Mouse (Mus musculus): Measurements from ENCODE around the gene Mthfd2l. TPM values are rescaled to one million over a fixed set of nuclear protein-coding genes. Genes with fewer than 3 reads are reported as not detected.

Mthfd2l gene
- 10 to 100 TPM; 16.8 to 18.0 TPM for total RNA-seq (2021)
- long read RNA-seq, experiment 1, full-length matches to known transcripts: 11 of 23 reads
- long read RNA-seq, experiment 1, partial matches to known transcripts: 0 of 23 reads
- long read RNA-seq, experiment 1, other reads (novel, unspliced or antisense): 12 of 23 reads
- long read RNA-seq, experiment 2, full-length matches to known transcripts: 26 of 34 reads
- long read RNA-seq, experiment 2, partial matches to known transcripts: 0 of 34 reads
- long read RNA-seq, experiment 2, other reads (novel, unspliced or antisense): 8 of 34 reads

DNA sequence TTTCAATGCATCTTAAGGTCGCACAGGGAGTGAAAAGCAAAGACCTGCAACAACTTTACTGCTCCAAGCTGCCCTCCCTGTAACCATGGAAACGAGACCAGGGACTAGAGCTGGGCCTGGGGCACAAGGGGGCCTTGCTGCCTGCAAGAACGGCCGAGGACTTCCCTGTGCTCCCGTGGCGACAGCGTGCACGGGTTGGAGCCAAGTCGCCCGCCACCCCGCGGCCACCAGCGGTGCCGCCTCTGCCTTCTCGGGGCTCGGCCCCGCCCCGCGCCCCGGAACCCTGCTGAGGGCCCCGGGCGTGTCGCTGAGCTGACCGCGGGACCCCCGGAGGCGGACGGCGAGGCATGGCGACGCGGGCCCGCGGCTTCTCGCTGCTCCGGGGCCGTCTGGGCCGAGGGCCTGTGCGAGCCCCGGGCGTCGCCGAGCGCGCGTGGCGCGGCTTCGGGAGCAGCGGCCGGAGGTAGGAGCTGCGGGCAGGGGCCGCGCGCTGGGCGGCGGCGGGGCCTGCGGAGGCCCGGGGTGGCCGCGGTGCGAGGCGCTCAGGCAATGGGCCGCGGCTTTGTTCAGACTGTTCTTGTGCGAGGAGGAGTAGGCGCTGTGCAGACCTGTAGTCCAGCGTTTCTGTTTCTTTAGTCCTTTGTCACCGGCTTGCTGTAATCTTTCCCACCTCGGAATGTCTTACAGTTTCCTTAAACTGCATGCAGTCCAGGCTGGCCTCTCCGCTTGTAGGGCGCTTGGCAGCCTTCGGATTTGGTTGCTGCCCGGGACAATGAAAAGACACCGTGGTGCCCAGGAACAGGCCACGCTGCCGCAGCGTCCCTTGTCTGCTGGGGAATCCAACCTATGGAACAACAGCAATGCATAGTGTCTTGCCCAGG, at the start of gene Mthfd2l:
Gene Mthfd2l, plus strand, starts transcription at position 147 of the 881 bp plus-strand sequence.
- peak; percentile 75 to 84 for DNase-seq (ENCODE audit: low spot score in 2 of 2)

GRCm38 (mm10) chr5:90881682-90882081, 49.2 kb upstream of the Mthfd2l start:
- no peak for DNase-seq (ENCODE audit: low spot score in 2 of 2)

DNA sequence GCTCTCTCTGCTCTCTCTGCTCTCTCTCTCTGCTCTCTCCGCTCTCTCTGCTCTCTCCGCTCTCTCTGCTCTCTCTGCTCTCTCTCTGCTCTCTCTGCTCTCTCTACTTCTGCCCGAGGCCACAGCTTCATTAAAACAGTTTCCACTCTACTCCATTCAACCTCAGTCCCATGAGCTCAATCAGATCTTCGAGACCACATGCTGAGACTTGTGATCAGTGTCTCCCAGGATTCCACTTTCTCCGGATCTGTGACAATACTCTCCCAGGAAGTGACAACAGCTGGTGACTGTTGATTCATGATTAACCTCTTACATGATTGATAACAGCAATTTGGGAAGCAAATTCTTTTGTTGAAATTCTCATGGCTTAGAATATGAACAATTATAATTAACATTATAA, 48.8 kb upstream of the Mthfd2l start:
- no peak for DNase-seq (ENCODE audit: low spot score in 2 of 2)

DNA sequence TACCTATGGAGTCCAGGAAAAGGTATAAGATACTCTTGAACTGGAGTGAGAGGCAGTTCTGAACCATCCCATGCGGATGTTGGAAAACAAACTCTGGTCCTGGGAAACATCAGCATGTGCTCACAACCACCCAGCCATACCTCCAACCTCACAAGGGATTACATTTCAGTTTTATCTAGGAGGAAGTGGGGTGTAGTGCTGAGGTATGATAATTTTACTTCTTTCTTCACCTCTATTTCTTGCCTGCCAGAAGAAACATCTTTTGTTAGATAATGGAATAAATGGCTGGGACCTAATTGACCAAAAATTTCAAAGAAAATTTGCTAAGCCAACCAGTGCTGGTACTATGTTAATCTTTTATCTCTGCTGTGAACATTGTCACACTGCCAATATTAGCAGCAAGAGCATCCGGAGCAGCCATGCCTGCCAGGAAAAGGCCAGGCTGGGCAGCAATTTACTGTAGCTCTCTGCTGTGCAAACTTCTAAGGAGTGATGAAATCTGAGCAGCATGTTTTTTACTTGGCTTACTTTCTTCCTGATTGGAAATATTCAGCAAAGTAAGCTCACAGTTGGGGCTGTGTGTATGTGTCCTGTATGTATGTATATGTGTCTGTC, 46.2 kb upstream of the Mthfd2l start:
- no peak for DNase-seq (ENCODE audit: low spot score in 2 of 2)

- DNase-seq (ENCODE audit: low spot score in 2 of 2): no peak
These were observed 42.3 kb upstream of the Mthfd2l start for GRCm38 (mm10) chr5:90888661-90889060.

- DNase-seq (ENCODE audit: low spot score in 2 of 2): no peak
These were observed 40.1 kb upstream of the Mthfd2l start, which contains the start of gene Cxcl1 for GRCm38 (mm10) chr5:90890519-90891463. Gene Cxcl1, plus strand, starts transcription at chr5:90891241.

GRCm38 (mm10) chr5:90891464-90891813, 39.5 kb upstream of the Mthfd2l start:
- no peak for DNase-seq (ENCODE audit: low spot score in 2 of 2)

- no peak for DNase-seq (ENCODE audit: low spot score in 2 of 2)
These were observed 36.7 kb upstream of the Mthfd2l start for GRCm38 (mm10) chr5:90894231-90894630.

DNA sequence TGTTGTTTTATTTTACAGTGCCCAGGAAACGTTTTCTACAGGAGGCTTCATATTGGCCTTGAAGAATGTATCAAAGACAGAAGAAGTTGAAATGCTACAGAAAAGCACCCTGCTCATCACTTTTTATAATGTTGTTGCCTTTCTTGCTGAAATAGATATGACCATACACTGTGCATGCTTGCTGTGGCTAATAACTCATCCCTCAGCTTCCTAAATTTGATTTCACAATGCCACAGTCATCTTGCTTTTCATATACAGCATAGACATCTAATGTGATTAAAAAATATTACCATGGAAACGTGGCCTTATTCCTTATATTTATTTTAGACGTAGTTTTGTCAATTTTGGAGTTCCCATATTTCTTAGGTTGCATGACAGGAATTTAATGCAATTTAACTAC, 33.5 kb upstream of the Mthfd2l start:
- DNase-seq (ENCODE audit: low spot score in 2 of 2): no peak

DNA sequence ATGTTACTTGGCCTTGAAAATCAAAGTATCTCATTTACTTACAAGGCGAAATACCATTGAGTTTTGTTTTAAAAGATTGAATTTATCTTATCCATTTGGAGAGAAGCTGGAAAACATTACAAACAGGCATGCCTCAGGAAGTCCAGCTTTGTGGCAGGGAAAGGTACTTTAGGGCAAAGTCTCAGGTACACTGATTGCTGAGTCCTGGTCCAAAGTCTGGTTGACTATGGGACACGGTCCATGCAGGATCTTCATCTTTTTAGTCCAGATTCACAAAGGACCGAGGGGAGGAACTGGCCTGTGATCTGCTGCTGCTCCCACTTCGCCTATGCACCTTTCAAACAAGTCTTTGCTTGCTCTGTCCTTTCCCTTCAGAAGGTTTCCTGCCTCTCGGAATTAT, 31.6 kb upstream of the Mthfd2l start:
- no peak for DNase-seq (ENCODE audit: low spot score in 2 of 2)

GRCm38 (mm10) chr5:90900147-90900546, 30.8 kb upstream of the Mthfd2l start:
- DNase-seq (ENCODE audit: low spot score in 2 of 2): no peak

- DNase-seq (ENCODE audit: low spot score in 2 of 2): no peak
These were observed 30.2 kb upstream of the Mthfd2l start for GRCm38 (mm10) chr5:90900688-90901087.

DNA sequence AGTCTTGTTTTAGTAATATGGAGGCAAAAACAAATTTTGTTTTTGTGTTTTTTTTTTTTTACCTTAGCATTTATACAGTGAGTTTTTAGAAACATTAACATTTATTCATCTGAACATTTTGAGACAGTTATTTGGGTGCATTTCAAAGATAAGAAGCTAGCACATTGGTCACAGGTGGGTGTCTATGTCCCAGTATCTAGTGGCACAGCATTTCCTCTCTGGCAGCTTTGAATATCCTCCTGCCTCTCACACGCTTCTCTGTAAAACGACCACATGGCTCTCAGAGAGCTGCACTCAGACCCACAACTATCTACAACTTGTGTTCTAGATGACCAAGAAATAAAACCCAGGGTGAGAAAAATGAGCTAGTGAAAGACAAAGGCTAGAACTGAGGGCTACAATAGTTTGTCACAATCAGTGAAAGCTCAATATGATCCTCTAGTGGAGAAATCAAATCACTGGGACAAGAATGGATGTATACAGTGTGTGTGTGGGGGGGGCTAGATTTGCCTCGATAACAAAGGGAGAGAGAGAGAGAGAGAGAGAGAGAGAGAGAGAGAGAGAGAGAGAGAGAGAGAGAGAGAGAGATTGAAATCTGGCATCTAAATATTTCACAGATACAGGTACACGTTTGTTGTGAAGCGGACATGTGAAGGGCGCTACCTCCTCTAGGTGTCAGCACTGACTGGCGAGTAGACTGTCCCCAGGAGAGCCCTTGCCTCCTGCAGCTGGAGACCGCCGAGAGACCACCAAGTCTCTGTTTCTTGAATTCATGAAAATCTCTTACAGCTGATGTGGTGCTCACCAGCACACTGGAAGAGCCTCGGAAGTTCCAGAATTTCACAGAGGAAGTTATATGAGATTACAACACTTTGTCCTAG, 28.3 kb upstream of the Mthfd2l start:
- no peak for DNase-seq (ENCODE audit: low spot score in 2 of 2)

DNA sequence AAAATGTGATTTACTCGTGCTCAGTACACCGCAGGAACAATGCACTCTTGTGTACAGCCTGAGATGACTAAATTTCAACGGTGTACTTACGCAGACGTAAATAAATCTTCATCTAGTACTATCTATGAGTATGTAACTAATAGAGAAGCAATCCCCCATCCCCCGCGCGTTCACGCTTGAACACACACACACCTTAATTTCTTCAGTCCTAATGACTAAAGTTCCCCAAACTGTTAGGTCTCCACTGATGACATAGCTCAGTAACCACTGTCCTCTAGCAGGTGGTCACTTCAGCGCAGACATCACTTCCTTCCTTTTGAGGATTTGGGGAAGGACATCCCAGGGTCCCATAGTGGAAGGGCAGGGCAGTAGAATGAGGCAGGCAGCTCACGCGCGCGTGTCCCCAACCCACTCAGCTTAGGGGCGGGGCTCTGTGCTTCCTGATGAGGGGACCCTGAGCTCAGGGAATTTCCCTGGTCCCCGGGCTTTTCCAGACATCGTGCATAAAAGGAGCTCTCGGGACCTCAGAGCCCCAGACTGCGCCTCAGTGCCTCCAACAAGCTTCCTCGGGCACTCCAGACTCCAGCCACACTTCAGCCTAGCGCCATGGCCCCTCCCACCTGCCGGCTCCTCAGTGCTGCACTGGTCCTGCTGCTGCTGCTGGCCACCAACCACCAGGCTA, 27.4 kb upstream of the Mthfd2l start, which contains the start of gene Cxcl2:
Gene Cxcl2, plus strand, starts transcription at position 533 of the 682 bp plus-strand sequence.
- DNase-seq (ENCODE audit: low spot score in 2 of 2): no peak

GRCm38 (mm10) chr5:90908983-90909382, 21.9 kb upstream of the Mthfd2l start:
- peak; percentile 39 to 71 for DNase-seq (ENCODE audit: low spot score in 2 of 2)

GRCm38 (mm10) chr5:90919495-90919894, 11.4 kb upstream of the Mthfd2l start:
- no peak for DNase-seq (ENCODE audit: low spot score in 2 of 2)

- DNase-seq (ENCODE audit: low spot score in 2 of 2): no peak
These were observed 8.0 kb upstream of the Mthfd2l start for GRCm38 (mm10) chr5:90922958-90923357.

DNA sequence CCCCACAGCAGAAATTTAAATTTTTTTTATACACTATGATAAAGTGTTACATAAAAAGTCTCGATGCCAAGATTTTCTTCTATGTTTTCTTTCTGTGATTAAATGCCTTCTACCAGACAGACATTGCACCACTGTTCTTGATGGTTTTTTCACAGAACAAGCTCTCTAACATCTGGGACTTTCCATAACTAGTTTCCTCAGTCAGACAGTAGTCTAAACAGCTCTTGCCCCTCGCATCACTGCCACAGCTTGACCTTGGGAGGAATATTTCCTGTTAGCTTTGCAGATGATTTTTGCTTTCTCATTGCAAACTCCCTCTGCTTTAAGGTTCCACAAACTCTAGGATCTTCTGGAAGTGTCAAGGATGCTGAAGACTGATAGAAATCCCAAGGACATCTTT, 371 bp upstream of the Mthfd2l start:
- no peak for DNase-seq (ENCODE audit: low spot score in 2 of 2)

DNA sequence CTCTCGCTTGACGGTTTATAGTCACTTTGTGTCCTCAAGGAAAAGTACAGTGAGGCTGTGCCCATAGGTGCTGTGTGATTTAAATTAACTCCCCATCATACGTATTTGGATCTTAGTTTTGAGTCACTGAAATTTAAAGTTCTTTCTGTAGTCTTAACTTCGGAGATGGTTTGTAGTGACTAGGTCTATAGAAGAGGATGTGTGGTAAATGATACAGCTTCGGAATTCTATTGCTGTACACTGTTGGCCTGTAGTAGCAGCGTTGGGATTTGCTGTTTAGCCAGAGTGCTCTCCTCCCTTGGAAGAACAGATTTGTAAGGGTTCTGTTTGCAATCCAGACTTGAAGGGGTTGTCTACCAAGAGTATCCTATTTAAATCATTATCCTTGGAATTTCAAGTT, 994 bp downstream of the Mthfd2l start:
- no peak for DNase-seq (ENCODE audit: low spot score in 2 of 2)
